Mouse (Mus musculus): ENCODE results near the gene Rhog.
"Not testable (repeated sequence)": the region's sequence is repeated elsewhere in the genome, so short reads cannot be mapped to it uniquely, and the experiment has no call there.

DNA sequence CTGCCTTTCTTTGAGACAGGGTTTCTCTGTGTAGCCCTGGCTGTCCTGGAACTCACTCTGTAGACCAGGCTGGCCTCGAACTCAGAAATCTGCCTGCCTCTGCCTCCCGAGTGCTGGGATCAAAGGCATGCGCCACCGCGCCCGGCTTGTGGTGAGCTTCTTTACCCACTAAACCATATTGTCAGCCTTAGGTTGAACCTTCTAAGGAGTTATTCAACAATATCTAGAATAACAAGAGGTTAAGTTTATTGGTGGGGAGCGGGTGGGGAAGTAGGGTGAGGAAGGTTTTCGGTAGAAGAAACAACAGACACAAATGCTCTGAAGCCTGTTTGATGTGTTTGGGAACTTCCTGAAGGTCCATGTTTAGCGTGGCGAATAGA lies 10.2 kb upstream of the Rhog start:
- TF ChIP-seq CTCF (IDR thresholded peaks at IDR 0.05; ENCODE audit: control insufficient read depth, insufficient read depth, low read length); POLR2A (IDR thresholded peaks at IDR 0.05; ENCODE audit: borderline replicate concordance, control insufficient read depth, low read depth, low read length): not testable (repeated sequence)
